Mouse (Mus musculus) ES-Bruce4 (cell line): ENCODE measurements around the gene Oas1f. TPM values are rescaled to one million over a fixed set of nuclear protein-coding genes. Genes with fewer than 3 reads are reported as not detected.
"Not testable (repeated sequence)": the region's sequence is repeated elsewhere in the genome, so short reads cannot be mapped to it uniquely, and the experiment has no call there.

Experiments used
- H3K27ac ChIP-seq: 2 replicates; pipeline ENCODE4 v1.5.1; 2012; ENCODE audit warnings: low read length, inconsistent platforms; ENCODE audit not compliant: insufficient read depth
- H3K27me3 ChIP-seq: 2 replicates; pipeline ENCODE4 v1.6.1; 2012; ENCODE audit warnings: mild to moderate bottlenecking, low read length, inconsistent platforms; ENCODE audit not compliant: control insufficient read depth, poor library complexity, insufficient read depth, severe bottlenecking
- H3K36me3 ChIP-seq: 2 replicates; pipeline ENCODE4 v1.6.1; 2012; ENCODE audit warnings: inconsistent platforms, mild to moderate bottlenecking, low read length, moderate library complexity; ENCODE audit not compliant: control insufficient read depth, poor library complexity, insufficient read depth, severe bottlenecking
- H3K4me1 ChIP-seq: one replicate; pipeline ENCODE4 v1.8.1; 2011; ENCODE audit warnings: low read length; ENCODE audit not compliant: control insufficient read depth, insufficient read depth
- H3K4me3 ChIP-seq: 2 replicates; pipeline ENCODE4 v1.5.1; 2011; ENCODE audit warnings: low read depth, mild to moderate bottlenecking, low read length
- H3K9ac ChIP-seq: 2 replicates; pipeline ENCODE4 v1.6.1; 2012; ENCODE audit warnings: low read depth, mild to moderate bottlenecking, inconsistent platforms; ENCODE audit not compliant: poor library complexity, severe bottlenecking
- H3K9me3 ChIP-seq: replicated peaks from 2 replicates; pipeline ENCODE4 v1.6.1; 2012; ENCODE audit warnings: mild to moderate bottlenecking, low read length, inconsistent platforms; ENCODE audit not compliant: control insufficient read depth, poor library complexity, insufficient read depth, severe bottlenecking
- CTCF ChIP-seq: IDR thresholded peaks from one replicate; pipeline ENCODE4 v1.8.1; 2011; ENCODE audit warnings: low read depth, low read length
- EP300 ChIP-seq: IDR thresholded peaks from 2 replicates; pipeline ENCODE4 v1.6.1; 2011; ENCODE audit warnings: low read depth, low read length; ENCODE audit not compliant: insufficient read depth
- POLR2A ChIP-seq: IDR thresholded peaks from one replicate; pipeline ENCODE4 v1.8.1; 2011; ENCODE audit warnings: low read length; ENCODE audit not compliant: insufficient read depth
- polyA plus RNA-seq: library from polyadenylated mRNA; stranded (reverse); fragments of >200 nt; gene quantifications from 2 replicates; pipeline ENCODE4 v1.2.4, GENCODE M21; 2011; ENCODE audit warnings: low read depth; ENCODE audit not compliant: missing spikeins, insufficient read depth, insufficient read length

Oas1f gene
- polyA plus RNA-seq, 1 experiment: not detected

- H3K9me3 ChIP-seq, H3K9ac ChIP-seq, H3K27me3 ChIP-seq, H3K4me3 ChIP-seq, H3K36me3 ChIP-seq, H3K27ac ChIP-seq, H3K4me1 ChIP-seq: not testable (repeated sequence)
Measured at GRCm38 (mm10) chr5:120878803-120879202, 31.6 kb downstream of the Oas1f start.

- not testable (repeated sequence) for H3K27me3 ChIP-seq, H3K4me1 ChIP-seq, H3K27ac ChIP-seq, H3K36me3 ChIP-seq, H3K9ac ChIP-seq, H3K9me3 ChIP-seq, H3K4me3 ChIP-seq
Measured at GRCm38 (mm10) chr5:120881681-120882080, 34.5 kb downstream of the Oas1f start.

- not testable (repeated sequence) for H3K36me3 ChIP-seq, H3K4me1 ChIP-seq, H3K9me3 ChIP-seq, H3K27me3 ChIP-seq
- Histone ChIP-seq H3K4me3 (peak within 1 kb of the TSS; percentile 16; the same call in 1 of the 2 replicates), H3K9ac (peak within 1 kb of the TSS; percentile 9; the same call in 1 of the 2 replicates), H3K27ac (peak within 1 kb of the TSS; percentile 23; the same call in 1 of the 2 replicates)
Measured at GRCm38 (mm10) chr5:120887413-120887812, 40.2 kb downstream of the Oas1f start, which contains the start of gene Oas1g. Gene Oas1g, minus strand, starts transcription at chr5:120887613.

GRCm38 (mm10) chr5:120887831-120888230 lies 40.7 kb downstream of the Oas1f start:
- Histone ChIP-seq H3K27me3 (no peaks in the 10 kb centered on the region), H3K9ac (no peak overlapping the region), H3K27ac (peak overlapping the region; percentile 23; the same call in 1 of the 2 replicates), H3K9me3 (peaks cover 9% of the 10 kb centered on the region), H3K36me3 (no peaks in the 10 kb centered on the region), H3K4me3 (no peak overlapping the region; the same call in 1 of the 2 replicates), H3K4me1 (no peaks in the 10 kb centered on the region)
- no peak for TF ChIP-seq POLR2A
- no peak for TF ChIP-seq CTCF
- TF ChIP-seq EP300: no peak

- not testable (repeated sequence) for H3K27me3 ChIP-seq, H3K36me3 ChIP-seq, H3K4me1 ChIP-seq
- peak overlapping the region; percentile 23; the same call in 1 of the 2 replicates for H3K27ac ChIP-seq
- peak overlapping the region; percentile 75 for H3K4me3 ChIP-seq
- H3K9me3 ChIP-seq: peaks cover 14% of the 10 kb centered on the region
- peak; percentile 27 for TF ChIP-seq POLR2A
- 0 out of 2 replicates have a peak overlapping the region, but pooled peaks have one; percentile 38 for H3K9ac ChIP-seq
Measured at GRCm38 (mm10) chr5:120888294-120888815, 41.2 kb downstream of the Oas1f start.

- TF ChIP-seq CTCF (no peak), EP300 (no peak), POLR2A (no peak)
- H3K9ac ChIP-seq: no peak overlapping the region
- no peaks in the 10 kb centered on the region for H3K36me3 ChIP-seq
- H3K27ac ChIP-seq: no peak overlapping the region
- H3K4me3 ChIP-seq: no peak overlapping the region
- H3K9me3 ChIP-seq: peaks cover 14% of the 10 kb centered on the region
- H3K27me3 ChIP-seq: no peaks in the 10 kb centered on the region
- no peaks in the 10 kb centered on the region for H3K4me1 ChIP-seq
Measured at GRCm38 (mm10) chr5:120890026-120890425, 42.9 kb downstream of the Oas1f start.

- no peak overlapping the region for H3K27ac ChIP-seq
- H3K9me3 ChIP-seq: peaks cover 14% of the 10 kb centered on the region
- no peaks in the 10 kb centered on the region for H3K36me3 ChIP-seq
- TF ChIP-seq POLR2A: no peak
- TF ChIP-seq EP300: no peak
- no peak overlapping the region for H3K4me3 ChIP-seq
- H3K9ac ChIP-seq: no peak overlapping the region
- H3K4me1 ChIP-seq: no peaks in the 10 kb centered on the region
- no peaks in the 10 kb centered on the region for H3K27me3 ChIP-seq
Measured at GRCm38 (mm10) chr5:120890991-120891390, 43.8 kb downstream of the Oas1f start.

- not testable (repeated sequence) for H3K27ac ChIP-seq, H3K4me1 ChIP-seq, H3K4me3 ChIP-seq, H3K9ac ChIP-seq, H3K36me3 ChIP-seq, H3K27me3 ChIP-seq
- peaks cover 14% of the 10 kb centered on the region for H3K9me3 ChIP-seq
Measured at GRCm38 (mm10) chr5:120891566-120892242, 44.5 kb downstream of the Oas1f start.
